Mouse (Mus musculus): ENCODE data around the gene Qk. TPM values are rescaled to one million over a fixed set of nuclear protein-coding genes. Genes with fewer than 3 reads are reported as not detected.

Qk gene
- polyA plus RNA-seq, 1 experiment from 2014 or later = 19.1 TPM

DNA sequence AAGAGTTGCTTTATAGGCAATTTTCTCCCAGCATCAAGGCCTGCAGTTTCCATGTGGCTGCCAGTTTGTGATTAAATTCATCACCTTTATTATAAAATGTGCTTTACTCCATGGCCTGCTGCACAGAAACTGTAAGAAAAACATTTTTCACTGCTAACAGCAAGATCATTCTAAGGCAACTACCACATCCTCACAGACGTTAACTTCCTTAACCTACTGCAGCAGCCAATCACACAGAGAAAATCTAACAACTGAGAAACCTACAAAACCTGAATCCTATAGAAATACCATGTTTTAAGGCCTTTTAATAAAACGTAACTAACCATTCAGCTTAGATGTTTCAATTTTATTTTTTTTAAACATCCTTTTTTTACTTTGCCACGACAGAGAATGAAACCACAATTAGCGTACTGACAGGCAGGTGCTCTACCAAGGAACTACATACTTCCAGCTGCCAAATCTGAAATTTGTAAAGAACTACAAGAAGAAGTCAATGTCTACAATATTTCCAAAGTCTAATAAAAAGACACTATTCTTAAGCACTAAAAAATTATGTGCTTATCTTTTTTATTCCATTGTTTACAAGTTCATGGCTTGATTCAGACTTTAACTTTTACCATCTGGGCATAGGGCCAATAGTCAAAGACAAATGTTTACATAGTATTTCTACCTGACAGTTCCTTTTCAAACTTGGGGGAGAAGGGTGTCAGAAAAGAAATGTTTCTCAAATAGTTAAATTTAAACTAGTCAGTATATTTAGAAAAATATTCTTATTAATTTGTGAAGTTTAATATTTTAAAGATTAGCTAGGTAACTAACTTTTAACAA, 18.5 kb downstream of the Qk start:
- no peaks in the 10 kb centered on the region for H3K36me3 ChIP-seq
- no peak for ATAC-seq (ENCODE audit: insufficient read depth, low FRiP score, low read depth)
- H3K27ac ChIP-seq = no peak overlapping the region
- 41% methylated on average over 4 of the region's 4 CpGs for WGBS
- H3K4me2 ChIP-seq = no peak overlapping the region
- no peak overlapping the region for H3K4me3 ChIP-seq (replicated peaks)
- 0 out of 2 replicates have a peak, but pooled peaks cover 3% of the 10 kb centered on the region for H3K4me1 ChIP-seq
- no peaks in the 10 kb centered on the region for H3K9me3 ChIP-seq
- no peak overlapping the region for H3K9ac ChIP-seq
- H3K27me3 ChIP-seq (replicated peaks) = no peaks in the 10 kb centered on the region

DNA sequence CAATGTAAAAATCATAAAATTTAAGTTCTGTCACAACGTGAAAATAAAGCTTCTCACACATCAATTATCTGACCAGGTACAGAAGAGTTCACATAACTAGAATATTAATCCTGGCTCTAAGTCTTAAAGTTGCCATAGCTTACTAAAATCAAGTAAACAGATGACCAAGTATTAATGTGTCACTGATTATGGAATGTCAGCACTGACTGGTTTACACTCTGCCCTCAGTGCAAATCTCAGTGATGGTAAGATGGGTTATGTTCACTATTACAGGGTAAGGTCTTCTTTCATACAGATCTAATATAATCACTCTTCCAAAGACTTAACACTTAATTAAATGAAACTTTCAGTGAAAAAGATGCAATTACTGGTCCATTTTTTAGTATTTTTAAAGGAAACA, 20.3 kb downstream of the Qk start:
- Histone ChIP-seq H3K4me1 (0 out of 2 replicates have a peak, but pooled peaks cover 3% of the 10 kb centered on the region), H3K27me3 (replicated peaks) (no peaks in the 10 kb centered on the region), H3K27ac (no peak overlapping the region), H3K9me3 (no peaks in the 10 kb centered on the region), H3K9ac (no peak overlapping the region), H3K4me3 (replicated peaks) (no peak overlapping the region), H3K4me2 (no peak overlapping the region), H3K36me3 (no peaks in the 10 kb centered on the region)
- ATAC-seq (ENCODE audit: insufficient read depth, low FRiP score, low read depth) = no peak
- WGBS = 74% methylated on average over 1 of the region's 1 CpGs

GRCm38 (mm10) chr17:10292520-10292919, 27.1 kb downstream of the Qk start:
- Histone ChIP-seq H3K36me3 (no peaks in the 10 kb centered on the region), H3K4me3 (replicated peaks) (no peak overlapping the region), H3K4me2 (no peak overlapping the region), H3K27ac (no peak overlapping the region), H3K9ac (no peak overlapping the region), H3K4me1 (no peaks in the 10 kb centered on the region), H3K27me3 (replicated peaks) (no peaks in the 10 kb centered on the region), H3K9me3 (no peaks in the 10 kb centered on the region)
- ATAC-seq (ENCODE audit: insufficient read depth, low FRiP score, low read depth) = no peak
- WGBS = 71% methylated on average over 2 of the region's 2 CpGs

DNA sequence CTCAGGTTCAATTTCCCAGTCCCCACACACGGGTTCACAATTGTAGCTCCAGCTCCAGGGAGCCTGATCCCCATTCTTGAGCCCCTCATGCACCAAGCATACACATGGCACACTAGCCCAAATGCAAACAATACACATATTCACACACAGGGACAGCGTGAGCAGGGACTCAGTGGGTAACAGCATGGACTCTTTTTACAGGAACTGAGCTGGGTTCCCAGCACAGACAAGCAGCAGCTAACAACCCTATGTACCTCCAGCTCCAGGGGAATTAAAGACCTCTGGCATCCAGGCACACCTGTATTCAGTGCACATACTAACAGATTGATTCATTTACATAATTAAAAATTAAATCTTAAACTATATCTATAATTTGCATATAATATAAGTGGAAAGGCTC, 34.9 kb downstream of the Qk start:
- Histone ChIP-seq H3K4me1 (no peaks in the 10 kb centered on the region), H3K4me2 (no peak overlapping the region), H3K36me3 (no peaks in the 10 kb centered on the region), H3K9ac (no peak overlapping the region), H3K9me3 (no peaks in the 10 kb centered on the region), H3K4me3 (replicated peaks) (no peak overlapping the region), H3K27ac (no peak overlapping the region), H3K27me3 (replicated peaks) (no peaks in the 10 kb centered on the region)
- WGBS = 82% methylated on average over 2 of the region's 2 CpGs
- no peak for ATAC-seq (ENCODE audit: insufficient read depth, low FRiP score, low read depth)

GRCm38 (mm10) chr17:10279532-10279931, 40.1 kb downstream of the Qk start:
- H3K36me3 ChIP-seq = no peaks in the 10 kb centered on the region
- WGBS = 92% methylated on average over 2 of the region's 2 CpGs
- H3K27ac ChIP-seq = no peak overlapping the region
- H3K4me1 ChIP-seq = no peaks in the 10 kb centered on the region
- no peaks in the 10 kb centered on the region for H3K9me3 ChIP-seq
- no peak overlapping the region for H3K4me3 ChIP-seq (replicated peaks)
- no peak overlapping the region for H3K4me2 ChIP-seq
- no peak for ATAC-seq (ENCODE audit: insufficient read depth, low FRiP score, low read depth)
- H3K9ac ChIP-seq = no peak overlapping the region
- no peaks in the 10 kb centered on the region for H3K27me3 ChIP-seq (replicated peaks)

- no peak overlapping the region for H3K27ac ChIP-seq
- 70% methylated on average over 3 of the region's 3 CpGs for WGBS
- H3K4me2 ChIP-seq = no peak overlapping the region
- no peak overlapping the region for H3K4me3 ChIP-seq (replicated peaks)
- no peak overlapping the region for H3K9ac ChIP-seq
- ATAC-seq (ENCODE audit: insufficient read depth, low FRiP score, low read depth) = no peak
- H3K27me3 ChIP-seq (replicated peaks) = no peaks in the 10 kb centered on the region
- no peaks in the 10 kb centered on the region for H3K4me1 ChIP-seq
- 0 out of 2 replicates have a peak, but pooled peaks cover 3% of the 10 kb centered on the region for H3K36me3 ChIP-seq
- H3K9me3 ChIP-seq = no peaks in the 10 kb centered on the region
Observed at GRCm38 (mm10) chr17:10269518-10269917, 50.1 kb downstream of the Qk start.

- H3K27ac ChIP-seq = no peak overlapping the region
- H3K27me3 ChIP-seq (replicated peaks) = no peaks in the 10 kb centered on the region
- H3K9me3 ChIP-seq = no peaks in the 10 kb centered on the region
- 81% methylated on average over 1 of the region's 1 CpGs for WGBS
- no peaks in the 10 kb centered on the region for H3K4me1 ChIP-seq
- no peak overlapping the region for H3K4me3 ChIP-seq (replicated peaks)
- no peak overlapping the region for H3K4me2 ChIP-seq
- ATAC-seq (ENCODE audit: insufficient read depth, low FRiP score, low read depth) = no peak
- no peak overlapping the region for H3K9ac ChIP-seq
- H3K36me3 ChIP-seq = no peaks in the 10 kb centered on the region
Observed at GRCm38 (mm10) chr17:10268468-10268867, 51.2 kb downstream of the Qk start.

GRCm38 (mm10) chr17:10266207-10266606, 53.4 kb downstream of the Qk start:
- Histone ChIP-seq H3K9ac (no peak overlapping the region), H3K36me3 (no peaks in the 10 kb centered on the region), H3K4me2 (no peak overlapping the region), H3K9me3 (no peaks in the 10 kb centered on the region), H3K4me1 (no peaks in the 10 kb centered on the region), H3K27me3 (replicated peaks) (no peaks in the 10 kb centered on the region), H3K4me3 (replicated peaks) (no peak overlapping the region), H3K27ac (no peak overlapping the region)
- ATAC-seq (ENCODE audit: insufficient read depth, low FRiP score, low read depth) = no peak
- 57% methylated on average over 4 of the region's 4 CpGs for WGBS

- no peak overlapping the region for H3K4me3 ChIP-seq (replicated peaks)
- no peaks in the 10 kb centered on the region for H3K9me3 ChIP-seq
- no peak overlapping the region for H3K27ac ChIP-seq
- no peaks in the 10 kb centered on the region for H3K4me1 ChIP-seq
- H3K36me3 ChIP-seq = no peaks in the 10 kb centered on the region
- H3K27me3 ChIP-seq (replicated peaks) = no peaks in the 10 kb centered on the region
- H3K9ac ChIP-seq = no peak overlapping the region
- H3K4me2 ChIP-seq = no peak overlapping the region
- no peak for ATAC-seq (ENCODE audit: insufficient read depth, low FRiP score, low read depth)
- 63% methylated on average over 4 of the region's 4 CpGs for WGBS
Observed at GRCm38 (mm10) chr17:10251252-10251958, 68.2 kb downstream of the Qk start.

- WGBS = 70% methylated on average over 1 of the region's 1 CpGs
- no peak overlapping the region for H3K9ac ChIP-seq
- no peaks in the 10 kb centered on the region for H3K4me1 ChIP-seq
Observed at GRCm38 (mm10) chr17:10240081-10240480, 79.6 kb downstream of the Qk start.

GRCm38 (mm10) chr17:10236595-10236994, 83.1 kb downstream of the Qk start:
- no peak overlapping the region for H3K9ac ChIP-seq
- ATAC-seq (ENCODE audit: insufficient read depth, low FRiP score, low read depth) = no peak
- H3K27ac ChIP-seq = no peak overlapping the region
- H3K36me3 ChIP-seq = no peaks in the 10 kb centered on the region
- no peaks in the 10 kb centered on the region for H3K4me1 ChIP-seq
- H3K4me3 ChIP-seq (replicated peaks) = no peak overlapping the region
- no peak overlapping the region for H3K4me2 ChIP-seq
- no peaks in the 10 kb centered on the region for H3K9me3 ChIP-seq
- WGBS = 91% methylated on average over 2 of the region's 2 CpGs
- no peaks in the 10 kb centered on the region for H3K27me3 ChIP-seq (replicated peaks)

More at GRCm38 (mm10) chr17:10240081-10240480, 79.6 kb downstream of the Qk start:
- no peak overlapping the region; the same call in 1 of the 2 replicates for H3K27ac ChIP-seq
- no peaks in the 10 kb centered on the region for H3K36me3 ChIP-seq
- H3K4me2 ChIP-seq = no peak overlapping the region
- H3K4me3 ChIP-seq (replicated peaks) = no peak overlapping the region
- no peaks in the 10 kb centered on the region for H3K27me3 ChIP-seq (replicated peaks)
- ATAC-seq (ENCODE audit: insufficient read depth, low FRiP score, low read depth) = no peak
- no peaks in the 10 kb centered on the region for H3K9me3 ChIP-seq

DNA sequence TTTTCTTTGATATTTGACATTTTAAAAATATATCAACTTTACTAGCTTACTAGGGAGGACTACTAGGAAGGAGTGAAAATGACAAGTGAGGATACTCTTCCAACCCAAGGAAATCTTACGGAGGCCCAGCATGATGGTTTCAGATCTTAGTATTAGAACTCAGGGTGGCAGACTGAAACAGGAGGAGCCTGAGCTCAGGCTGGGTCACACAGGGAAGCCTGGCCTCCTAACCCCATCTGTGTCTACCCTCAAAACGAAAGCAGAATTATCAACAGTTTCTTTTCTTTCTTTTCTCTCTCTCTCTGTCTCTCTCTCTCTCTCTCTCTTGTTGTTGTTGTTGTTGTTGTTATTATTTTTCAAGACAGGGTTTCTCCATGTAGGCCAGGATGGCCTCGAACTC, 87.2 kb downstream of the Qk start:
- Histone ChIP-seq H3K4me3 (replicated peaks) (no peak overlapping the region), H3K27ac (no peak overlapping the region), H3K4me1 (no peaks in the 10 kb centered on the region), H3K27me3 (replicated peaks) (no peaks in the 10 kb centered on the region), H3K9ac (no peak overlapping the region), H3K36me3 (no peaks in the 10 kb centered on the region), H3K4me2 (no peak overlapping the region), H3K9me3 (no peaks in the 10 kb centered on the region)
- WGBS = 88% methylated on average over 3 of the region's 3 CpGs
- ATAC-seq (ENCODE audit: insufficient read depth, low FRiP score, low read depth) = no peak

Data from stomach, embryonic 15.5 days (tissue).